Mouse (Mus musculus): ENCODE results near the gene Pheta1.

The Pheta1 gene

DNA sequence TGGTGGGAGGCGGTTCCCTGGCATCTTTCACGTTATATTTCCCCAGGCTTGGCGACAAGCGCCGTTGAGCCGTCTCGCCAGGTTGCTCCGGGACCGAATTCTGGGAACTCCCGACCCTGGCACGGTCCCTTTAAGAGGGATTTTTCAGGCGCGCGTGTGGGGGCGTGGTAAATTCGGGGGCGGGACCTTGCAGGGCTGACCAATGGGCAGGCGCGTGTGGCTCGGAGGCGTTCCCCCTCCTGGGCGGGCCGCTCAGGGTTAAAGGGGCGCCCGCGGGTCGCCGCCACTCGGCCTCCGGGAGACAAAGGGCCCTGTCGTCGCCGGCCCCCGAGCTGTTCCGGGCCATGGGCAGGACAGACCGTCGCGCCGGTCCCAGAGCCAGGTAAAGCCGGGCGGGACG is at the start of gene Pheta1:
Gene Pheta1 (plus strand): TSS at position 242 of the 400 bp plus-strand sequence.
- DNase-seq (ENCODE audit: low spot score in 2 of 2): peak; percentile 89 to 95

DNA sequence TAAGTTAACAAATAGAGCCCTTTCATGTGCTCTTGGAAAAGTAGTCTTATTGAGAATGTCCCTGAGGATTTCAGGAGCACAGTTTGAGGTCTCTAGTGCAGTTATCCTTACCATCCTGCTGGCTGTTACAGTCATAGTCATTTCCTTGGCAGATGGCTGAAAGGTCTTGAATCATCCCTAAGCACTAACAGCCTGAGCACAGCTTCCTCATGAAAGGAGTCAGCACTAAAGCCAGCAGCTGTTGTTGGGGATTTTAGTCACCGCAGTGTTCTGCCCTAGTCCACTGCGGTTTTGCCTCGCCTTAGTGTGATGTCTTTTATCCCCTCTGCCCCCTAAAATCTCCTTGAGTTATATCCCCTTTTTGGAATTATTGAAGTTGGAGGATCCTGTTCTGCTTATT is 41.6 kb upstream of the Pheta1 start:
- no peak for DNase-seq (ENCODE audit: low spot score in 2 of 2)

DNA sequence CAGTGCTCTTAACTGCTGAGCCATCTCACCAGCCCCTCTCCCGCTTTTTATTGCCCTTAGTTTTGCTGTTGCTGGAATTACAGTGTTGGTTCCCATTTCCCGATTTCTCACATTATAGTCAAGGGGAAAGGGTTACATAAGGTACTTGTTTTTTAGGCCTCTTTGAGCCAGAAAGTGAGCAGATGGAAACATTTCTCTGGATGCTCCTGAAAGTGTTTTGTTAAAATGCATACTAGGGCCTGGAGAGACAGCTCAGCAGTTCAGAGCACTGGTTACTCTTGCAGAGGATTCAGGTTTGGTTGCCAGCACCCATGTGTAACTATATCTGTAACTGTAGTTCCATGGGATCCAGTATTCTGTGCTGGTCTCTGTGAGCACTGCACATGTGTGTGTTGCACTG is 40.6 kb upstream of the Pheta1 start:
- no peak for DNase-seq (ENCODE audit: low spot score in 2 of 2)

DNA sequence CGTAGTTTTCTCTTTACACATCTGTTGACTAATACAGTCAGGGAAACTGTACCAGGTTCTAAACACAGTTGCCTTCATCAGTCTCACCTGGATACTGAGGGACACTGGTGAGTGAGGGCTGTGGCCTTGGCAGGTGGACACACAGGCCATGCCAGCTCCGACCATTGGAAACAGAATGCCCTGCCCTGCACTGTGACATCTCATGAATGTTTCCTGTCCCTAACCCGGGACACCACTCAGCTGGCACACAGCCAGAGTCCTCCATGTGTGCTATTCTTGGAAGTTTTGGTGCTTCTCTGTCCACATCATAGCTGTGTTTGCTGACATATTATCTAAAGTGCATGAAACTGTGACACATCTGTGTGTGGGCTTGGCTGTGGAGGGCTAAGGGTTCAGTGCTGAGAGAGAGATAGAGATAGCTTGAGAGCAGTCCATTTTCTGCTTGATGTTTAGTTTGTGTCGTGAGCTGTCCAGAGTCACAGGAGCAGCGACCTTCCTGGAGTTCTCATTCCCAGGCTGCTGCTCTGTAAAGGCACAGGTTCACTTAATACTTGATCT is 39.0 kb upstream of the Pheta1 start:
- no peak for DNase-seq (ENCODE audit: low spot score in 2 of 2)

DNA sequence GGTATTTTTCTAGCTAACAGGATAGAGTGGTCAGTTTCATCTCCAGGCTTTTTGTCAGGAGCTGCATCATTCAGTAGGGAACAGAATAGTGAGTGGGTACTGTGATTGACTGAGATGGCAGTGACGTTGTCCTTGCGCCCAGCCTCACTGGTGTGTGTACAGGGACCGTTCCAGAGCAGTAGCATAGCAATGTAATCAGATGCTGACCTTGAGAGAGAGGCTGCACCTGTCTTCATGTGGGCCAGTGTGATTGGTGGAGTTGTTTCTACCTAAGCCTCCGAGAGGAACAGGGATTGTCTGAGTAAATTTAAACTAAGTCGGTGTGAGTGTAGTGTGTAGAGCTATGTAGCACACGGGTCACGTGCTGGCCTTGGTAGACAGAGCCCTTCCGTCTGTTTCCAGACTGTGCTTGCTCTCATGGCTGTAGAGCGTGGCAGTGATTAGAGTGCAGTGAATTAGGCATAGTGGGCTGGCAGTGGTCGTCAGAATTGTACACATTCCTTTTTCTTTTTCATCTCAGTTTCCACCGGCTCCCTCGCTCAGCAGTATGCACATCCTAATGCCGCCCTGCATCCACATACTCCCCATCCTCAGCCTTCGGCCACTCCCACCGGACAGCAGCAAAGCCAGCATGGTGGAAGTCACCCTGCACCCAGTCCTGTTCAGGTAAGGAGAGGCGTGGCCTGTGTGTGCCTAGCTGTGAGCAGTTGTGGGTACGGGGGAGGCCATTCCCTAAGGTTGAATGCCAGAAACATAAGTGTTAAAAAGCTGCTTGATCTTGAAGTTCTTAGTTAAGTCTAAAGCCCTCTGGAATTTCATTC is 38.2 kb upstream of the Pheta1 start:
- no peak for DNase-seq (ENCODE audit: low spot score in 2 of 2)

DNA sequence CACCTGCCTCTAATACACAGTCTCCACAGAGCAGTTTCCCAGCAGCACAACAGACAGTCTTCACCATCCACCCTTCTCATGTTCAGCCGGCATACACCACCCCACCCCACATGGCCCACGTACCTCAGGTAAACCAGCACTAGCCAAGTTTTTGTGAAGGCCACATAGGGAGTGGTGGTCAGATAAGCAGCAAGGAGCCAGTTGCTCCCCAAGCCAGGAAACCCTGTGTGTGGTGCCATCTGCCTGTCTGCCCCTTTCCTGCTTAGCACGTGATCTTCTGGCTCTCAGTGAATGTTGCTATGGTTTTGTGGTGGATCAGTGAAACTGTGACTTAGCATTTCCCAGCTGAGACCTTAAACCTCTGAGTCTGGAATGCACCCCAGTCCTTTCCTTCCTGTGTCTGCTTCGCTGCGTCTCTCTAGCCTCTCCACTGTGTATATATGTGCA is 37.3 kb upstream of the Pheta1 start:
- DNase-seq (ENCODE audit: low spot score in 2 of 2): no peak

DNA sequence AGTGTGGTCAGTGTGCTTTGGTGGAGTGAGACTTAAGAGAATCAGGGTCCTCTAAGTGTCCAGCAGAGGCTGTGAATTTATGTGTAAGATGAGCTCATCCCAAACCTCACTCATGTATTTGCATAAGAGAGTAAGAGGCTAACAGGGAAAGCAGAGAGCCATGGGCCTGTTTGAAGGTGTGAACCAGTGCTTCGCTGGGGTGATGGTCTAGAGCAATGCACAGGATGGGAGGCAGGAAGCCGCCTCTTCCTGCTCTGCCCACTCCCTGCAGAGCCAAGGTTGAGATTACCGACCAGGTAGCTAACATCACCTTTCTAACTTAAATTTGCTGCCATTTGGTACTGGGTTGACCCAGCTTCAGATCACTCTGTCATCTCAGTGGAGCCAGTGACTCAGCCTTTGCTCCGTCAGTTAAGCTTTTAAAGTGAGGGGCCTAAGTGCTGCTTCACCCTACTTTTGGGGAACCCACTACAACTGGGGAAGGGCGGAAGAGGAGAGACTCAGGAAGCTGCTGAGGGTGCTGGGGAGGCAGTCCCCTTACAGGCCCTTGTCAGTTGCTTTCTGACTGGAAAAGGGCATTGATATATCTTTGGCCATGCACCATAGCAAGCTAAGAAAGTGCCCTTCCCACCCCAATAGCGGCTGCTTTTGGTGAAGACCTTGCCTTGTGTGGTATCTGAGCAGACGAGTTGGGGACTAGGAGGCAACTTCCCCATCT is 36.1 kb upstream of the Pheta1 start:
- DNase-seq (ENCODE audit: low spot score in 2 of 2): no peak

DNA sequence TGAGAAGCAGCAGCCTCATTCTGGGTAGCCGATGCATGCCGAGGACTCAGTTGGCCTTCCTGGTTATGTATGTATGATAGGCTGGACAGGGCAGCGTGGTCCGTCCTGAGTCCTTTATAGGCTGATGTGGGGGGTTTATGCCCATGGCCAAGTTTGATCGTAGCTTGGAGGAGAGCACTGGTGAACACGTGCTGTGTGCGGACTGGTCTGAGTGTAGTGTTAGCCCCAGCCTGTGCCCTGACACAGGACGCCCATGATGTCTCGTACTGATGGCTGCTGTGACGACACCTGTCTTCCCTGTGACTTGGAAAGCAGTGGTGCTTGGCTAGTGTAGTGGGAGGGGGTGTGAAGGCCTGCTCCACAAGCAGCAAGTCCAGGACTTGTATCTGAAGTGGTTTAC is 35.0 kb upstream of the Pheta1 start:
- no peak for DNase-seq (ENCODE audit: low spot score in 2 of 2)

DNA sequence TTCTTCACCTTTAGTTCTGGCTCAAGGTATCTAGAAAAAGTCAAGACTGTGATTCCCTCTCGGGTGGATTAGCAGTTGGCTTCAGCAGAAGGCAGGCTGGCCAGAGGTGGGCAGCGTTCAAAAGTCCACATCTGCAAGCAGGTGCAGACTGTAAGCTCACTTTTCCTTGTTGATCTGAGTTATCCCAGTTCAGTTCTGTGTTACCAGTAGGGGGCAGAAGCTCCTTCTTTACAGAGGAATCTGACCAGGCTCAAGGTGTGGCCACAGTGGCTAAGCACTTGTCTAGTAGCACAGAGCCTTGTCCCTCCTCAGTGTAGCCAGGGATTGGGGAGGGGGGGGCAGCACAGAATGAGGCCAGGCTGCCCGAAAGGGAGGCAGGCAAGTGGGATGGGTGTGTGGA is 33.7 kb upstream of the Pheta1 start:
- peak in 1 of 2 experiments; percentile 63 for DNase-seq (ENCODE audit: low spot score in 2 of 2)

DNA sequence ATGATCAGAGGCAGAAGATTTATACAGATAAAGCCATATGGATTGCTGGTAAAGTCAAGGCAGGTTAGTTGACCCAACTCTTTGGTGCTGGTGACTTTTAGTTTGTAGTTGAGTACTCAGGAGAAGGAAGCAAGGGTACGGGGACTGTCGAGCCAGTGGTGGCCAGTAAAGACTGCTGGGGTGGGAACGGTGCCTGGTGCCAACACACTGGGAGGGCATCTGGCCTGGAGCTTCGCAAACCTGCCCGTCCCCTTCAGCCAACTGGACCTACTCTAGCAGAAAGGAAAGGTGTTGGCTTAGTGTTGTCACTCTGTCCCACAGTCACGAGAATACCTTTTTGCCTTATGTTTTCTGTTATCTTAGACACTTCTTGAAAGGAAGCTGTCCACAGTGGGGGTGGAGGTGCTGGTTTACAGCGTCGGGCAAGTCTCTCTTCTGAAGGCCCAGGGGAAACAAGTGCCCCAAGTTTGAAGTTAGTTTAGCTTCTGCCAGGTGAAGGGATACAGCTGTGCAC is 32.9 kb upstream of the Pheta1 start:
- DNase-seq (ENCODE audit: low spot score in 2 of 2): no peak

DNA sequence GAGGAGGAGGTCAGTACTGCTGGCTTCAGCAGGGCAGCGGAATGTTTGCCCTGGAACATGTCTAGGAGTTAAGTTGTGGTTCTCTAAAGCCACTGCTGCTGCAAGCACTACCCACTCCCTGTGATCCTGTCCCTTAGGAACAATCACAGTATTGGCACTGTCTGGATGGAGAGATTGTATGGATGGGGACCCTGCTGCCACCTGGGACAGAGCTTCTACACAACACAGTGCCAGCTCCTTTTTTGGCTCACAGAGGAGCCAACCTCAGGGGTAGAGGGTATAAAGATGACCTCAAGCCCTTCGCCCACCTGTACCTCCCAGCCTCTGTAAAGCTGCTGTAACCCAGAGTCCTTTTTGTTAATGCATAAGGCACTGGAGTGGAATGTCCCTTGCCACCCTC is 32.2 kb upstream of the Pheta1 start:
- no peak for DNase-seq (ENCODE audit: low spot score in 2 of 2)

DNA sequence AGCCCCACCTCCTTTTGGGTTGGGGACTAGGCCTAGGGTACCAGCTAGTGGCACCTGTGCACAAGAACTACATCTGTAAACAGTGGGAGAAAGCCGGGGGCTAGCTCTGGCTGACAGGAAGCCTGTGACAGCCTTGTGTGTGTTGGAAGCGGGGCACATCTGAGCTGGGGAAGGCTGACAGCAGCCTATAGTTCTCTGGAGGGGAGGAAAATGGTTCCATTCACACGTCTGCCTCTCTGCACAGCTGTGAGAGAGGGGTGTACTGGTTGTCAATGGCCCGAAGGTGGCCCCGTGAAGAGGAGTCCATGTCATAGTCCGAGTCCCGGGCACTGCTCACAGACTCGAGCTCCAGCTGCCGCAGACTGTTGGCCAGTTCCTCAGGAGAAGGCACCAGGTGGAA is 31.2 kb upstream of the Pheta1 start:
- DNase-seq (ENCODE audit: low spot score in 2 of 2): no peak

DNA sequence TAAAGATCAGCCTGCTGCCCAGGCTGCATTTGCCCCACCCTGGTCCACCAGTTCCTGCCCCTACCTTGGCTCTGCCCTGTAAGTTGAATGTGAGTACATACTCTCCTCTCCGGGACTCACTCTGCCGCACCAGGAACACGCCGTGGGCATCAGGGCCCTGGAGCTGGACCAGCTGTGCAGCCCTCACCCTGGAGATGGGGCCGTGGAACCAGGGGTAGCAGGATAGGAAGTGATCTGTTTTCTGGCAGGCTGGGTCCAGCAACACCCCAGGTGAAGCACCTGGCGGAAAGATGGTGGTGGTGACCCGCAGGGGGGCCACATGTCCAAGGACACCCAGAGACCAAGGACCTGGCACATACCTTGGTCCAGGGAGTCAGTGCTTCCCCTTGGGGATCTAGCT is 30.4 kb upstream of the Pheta1 start:
- no peak for DNase-seq (ENCODE audit: low spot score in 2 of 2)

DNA sequence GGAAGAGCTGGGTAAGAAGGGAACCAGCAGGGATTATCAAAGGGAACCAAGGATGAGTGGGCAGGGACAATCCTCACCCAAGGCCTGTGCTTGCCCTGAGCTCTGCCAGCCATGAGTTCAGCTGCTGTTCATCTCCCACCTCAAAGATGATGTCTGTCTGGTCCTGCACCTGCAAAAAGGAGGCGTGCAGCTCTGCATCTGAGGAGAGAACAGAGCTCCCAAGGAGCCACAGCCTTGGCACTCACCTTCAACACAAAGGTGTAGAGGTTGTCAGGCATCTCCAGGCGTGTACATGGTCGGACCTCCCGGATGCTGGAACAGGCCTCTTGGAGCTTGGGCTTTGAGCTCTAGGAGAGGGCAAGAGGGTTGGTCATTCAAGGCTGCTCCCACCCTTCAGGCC is 29.9 kb upstream of the Pheta1 start:
- DNase-seq (ENCODE audit: low spot score in 2 of 2): no peak

DNA sequence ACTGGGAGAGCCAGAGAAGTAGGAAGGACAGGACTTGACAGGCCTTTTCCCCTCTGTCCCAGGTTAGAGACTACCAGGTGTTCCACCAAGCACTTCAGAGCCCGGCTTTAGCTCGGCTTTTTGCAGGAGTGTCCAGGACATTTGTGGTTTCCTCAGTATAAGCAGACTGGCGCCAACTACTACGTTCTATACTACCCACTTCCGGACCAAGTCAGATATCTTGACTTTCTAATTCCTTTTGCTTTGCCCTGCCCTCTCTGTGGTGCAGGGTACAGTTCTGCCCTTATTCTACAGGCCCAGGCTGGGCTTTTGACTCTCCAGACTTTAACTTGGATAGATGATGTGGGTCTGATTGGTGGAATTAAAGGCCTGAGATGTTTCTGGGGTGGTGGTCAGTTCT is 29.2 kb upstream of the Pheta1 start:
- no peak for DNase-seq (ENCODE audit: low spot score in 2 of 2)

DNA sequence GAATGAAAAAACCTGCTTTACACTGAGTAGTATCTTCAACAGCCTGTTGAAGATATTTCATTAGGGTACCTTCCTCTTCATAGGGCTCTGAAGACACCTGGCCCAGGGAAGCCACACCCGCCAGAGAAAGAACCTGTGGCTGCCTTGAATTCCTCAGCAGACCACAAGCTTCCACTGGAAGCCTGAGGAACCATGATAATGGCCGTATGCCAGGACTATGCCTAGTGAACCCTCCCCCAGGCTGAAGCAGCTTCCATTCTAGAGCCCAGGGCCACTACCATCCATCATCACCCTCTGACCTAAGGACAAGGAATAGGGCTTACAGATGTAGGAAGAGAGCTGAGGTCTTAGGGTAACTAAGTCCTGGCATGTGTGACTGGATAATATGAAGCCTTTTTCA is 28.6 kb upstream of the Pheta1 start:
- no peak for DNase-seq (ENCODE audit: low spot score in 2 of 2)

DNA sequence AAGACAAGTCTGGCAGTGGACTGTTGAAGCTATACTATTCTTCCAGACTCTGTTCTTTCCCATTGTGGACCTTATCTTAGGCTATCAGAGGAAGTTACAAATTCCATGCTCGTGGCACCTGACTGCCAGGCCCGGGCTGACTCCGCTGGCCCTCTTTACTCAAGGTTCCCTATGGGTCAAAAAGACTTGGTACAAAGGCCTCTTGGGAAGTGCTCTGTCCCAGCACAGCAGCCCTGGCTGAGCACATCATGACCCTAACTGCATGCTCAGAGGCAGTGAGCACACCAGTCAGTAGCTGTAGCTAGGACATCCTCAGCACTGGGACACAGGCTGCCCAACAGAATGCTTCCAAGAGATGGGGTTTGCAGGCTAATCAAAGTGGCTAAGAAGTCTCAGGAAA is 28.1 kb upstream of the Pheta1 start:
- no peak for DNase-seq (ENCODE audit: low spot score in 2 of 2)

DNA sequence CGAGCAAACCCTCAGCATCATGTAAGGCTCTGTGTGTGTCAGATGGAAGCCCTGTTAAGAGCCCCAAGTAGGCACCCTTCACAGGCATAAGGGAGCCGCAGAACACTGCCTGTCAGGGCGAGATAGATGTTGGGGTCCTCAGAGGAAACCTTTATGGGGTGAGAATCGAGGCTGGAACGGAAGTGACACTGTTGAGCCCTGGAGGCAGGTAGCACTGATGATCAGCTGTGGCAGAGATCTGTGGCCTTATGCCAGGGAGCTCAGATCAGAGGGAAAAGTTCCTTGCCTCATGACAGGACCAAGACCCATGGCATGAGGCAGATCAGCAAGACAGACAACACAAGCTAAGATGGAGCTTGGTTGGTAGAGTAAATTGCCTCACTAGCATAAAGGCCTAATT is 27.7 kb upstream of the Pheta1 start:
- DNase-seq (ENCODE audit: low spot score in 2 of 2): no peak

DNA sequence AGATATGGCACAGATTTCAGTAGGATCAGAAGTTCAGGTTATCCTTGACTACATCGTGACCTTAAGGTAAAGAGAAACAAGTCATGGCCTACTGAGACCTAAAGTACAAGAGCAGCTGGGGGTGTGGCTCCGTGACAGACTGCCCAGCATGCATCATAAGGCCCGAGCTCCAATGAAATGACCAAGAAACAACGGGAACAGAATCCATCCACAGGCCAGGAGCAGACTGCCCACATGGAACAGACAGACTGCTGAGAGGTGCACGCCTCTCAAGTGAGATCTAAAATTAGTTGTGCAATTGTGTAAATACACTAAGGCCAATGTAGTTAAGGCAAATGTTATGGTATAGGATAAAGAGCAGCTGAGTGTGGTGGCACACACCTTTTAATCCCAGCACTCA is 27.2 kb upstream of the Pheta1 start:
- DNase-seq (ENCODE audit: low spot score in 2 of 2): no peak

DNA sequence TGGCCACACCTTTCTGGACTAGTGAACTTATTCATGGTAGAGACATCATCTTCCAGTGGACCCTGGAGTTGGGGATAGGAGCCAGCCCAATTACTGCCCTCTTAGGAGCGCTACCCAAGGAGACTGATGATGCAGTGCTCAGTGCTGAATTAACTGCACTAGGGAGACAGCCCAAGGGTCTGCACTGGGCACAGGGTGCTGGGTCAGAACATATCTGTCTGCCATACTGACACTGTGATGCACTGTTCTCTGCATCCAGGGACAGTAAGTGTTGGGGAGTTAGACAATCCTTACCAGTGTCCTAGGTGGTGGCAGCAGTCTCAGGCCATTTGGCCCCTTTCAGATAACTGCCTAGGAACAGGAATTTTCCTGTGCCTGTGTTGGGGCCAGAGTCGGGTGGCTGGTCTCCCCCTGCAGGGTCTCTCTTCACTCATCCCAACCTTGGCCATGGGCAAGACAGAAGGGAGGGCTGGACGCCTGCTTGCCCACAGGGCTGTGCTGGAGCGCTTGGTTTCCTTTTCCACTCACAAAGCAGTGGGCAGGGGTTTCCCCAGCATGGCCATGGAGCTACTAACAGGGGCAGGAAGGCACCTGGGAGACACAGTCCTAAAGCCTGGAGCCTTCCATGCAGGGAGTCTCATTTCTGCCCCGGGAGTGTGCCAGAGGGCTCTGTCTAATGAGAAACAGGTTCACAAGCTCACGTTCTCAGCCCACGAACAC is 25.8 kb upstream of the Pheta1 start:
- DNase-seq (ENCODE audit: low spot score in 2 of 2): no peak

DNA sequence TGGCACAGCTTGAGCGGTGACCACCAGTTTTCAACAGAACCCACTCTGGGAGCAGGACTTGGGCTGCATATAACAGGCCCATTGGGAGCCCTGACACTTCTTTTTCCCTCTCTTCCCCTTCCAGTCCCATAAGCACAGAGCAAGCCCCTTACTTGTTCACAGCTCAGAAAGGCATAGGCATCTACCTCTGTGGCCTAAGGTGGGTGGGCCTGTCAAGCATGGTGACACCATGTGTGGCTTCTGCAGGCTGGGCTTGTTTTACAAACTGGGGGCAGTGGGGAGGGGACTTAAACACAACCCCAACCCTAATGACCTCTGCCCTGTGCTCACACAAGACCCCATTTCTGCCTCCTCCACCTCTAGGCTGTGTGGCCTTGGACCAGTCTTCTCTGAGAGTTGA is 25.1 kb upstream of the Pheta1 start:
- no peak for DNase-seq (ENCODE audit: low spot score in 2 of 2)

DNA sequence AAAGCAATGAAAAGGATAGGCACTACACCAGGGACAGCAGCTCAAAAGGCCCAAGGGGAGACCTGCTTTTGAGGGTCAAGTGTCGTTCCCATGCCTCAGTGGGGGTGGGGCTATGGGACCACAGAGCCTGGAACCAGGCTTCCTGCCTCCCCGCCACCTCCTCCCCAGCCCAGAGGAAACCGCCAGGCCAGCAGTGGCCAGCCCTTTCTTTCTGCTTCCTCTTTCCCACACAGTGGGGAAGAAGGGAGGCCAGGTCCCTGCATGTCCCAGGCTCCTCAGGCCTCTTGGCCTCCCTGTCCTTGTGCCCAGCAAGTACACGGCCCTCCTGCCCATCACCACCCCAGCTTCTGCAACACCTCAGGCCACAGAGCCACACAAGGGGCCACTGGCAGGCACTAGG is 24.7 kb upstream of the Pheta1 start:
- DNase-seq (ENCODE audit: low spot score in 2 of 2): no peak

All from urinary bladder, postnatal 36 days (tissue).